Mouse (Mus musculus) limb, embryonic 10.5 days (tissue): ENCODE measurements around the gene Eepd1. TPM values are rescaled to one million over a fixed set of nuclear protein-coding genes. Genes with fewer than 3 reads are reported as not detected.
"Not testable (repeated sequence)": the region's sequence is repeated elsewhere in the genome, so short reads cannot be mapped to it uniquely, and the experiment has no call there.

Experiments
- DNase-seq: peaks from one replicate; pipeline ENCODE4 v3.0.0-alpha.2; 2017; ENCODE audit warnings: low spot score
- H3K27ac ChIP-seq: fragments of 300-500 bp; sonication (generic); 2 replicates; pipeline ENCODE4 v1.5.1; 2016; ENCODE audit warnings: mild to moderate bottlenecking
- H3K27me3 ChIP-seq: fragments of 300-500 bp; sonication (generic); 2 replicates; pipeline ENCODE4 v1.6.1; 2016; ENCODE audit warnings: low read depth, mild to moderate bottlenecking; ENCODE audit not compliant: poor library complexity, severe bottlenecking
- H3K36me3 ChIP-seq: fragments of 300-500 bp; sonication (generic); 2 replicates; pipeline ENCODE4 v1.6.1; 2016; ENCODE audit warnings: mild to moderate bottlenecking, moderate library complexity
- H3K4me1 ChIP-seq: fragments of 300-500 bp; sonication (generic); 2 replicates; pipeline ENCODE4 v1.6.1; 2016
- H3K4me3 ChIP-seq: fragments of 300-500 bp; sonication (generic); 2 replicates; pipeline ENCODE4 v1.5.1; 2016; ENCODE audit warnings: mild to moderate bottlenecking, moderate library complexity
- H3K9me3 ChIP-seq: fragments of 300-500 bp; sonication (generic); replicated peaks from 2 replicates; pipeline ENCODE4 v1.6.1; 2016; ENCODE audit warnings: mild to moderate bottlenecking
- WGBS: fragments of 180-500 bp; shearing (Covaris S2); methylation state at CpG from one replicate; pipeline ENCODE4 v1.1.7; 2016; 5-methylcytosine and 5-hydroxymethylcytosine counted together
- polyA plus RNA-seq: library from polyadenylated mRNA; unstranded; fragments of >200 nt; fragmentation: Nextera tagmentation; extraction: Ambion mirVana; gene quantifications from 2 replicates; pipeline ENCODE4 v1.2.1, GENCODE M21; 2016

Gene Eepd1
- 19.2 and 22.9 TPM in 2 replicates for polyA plus RNA-seq

DNA sequence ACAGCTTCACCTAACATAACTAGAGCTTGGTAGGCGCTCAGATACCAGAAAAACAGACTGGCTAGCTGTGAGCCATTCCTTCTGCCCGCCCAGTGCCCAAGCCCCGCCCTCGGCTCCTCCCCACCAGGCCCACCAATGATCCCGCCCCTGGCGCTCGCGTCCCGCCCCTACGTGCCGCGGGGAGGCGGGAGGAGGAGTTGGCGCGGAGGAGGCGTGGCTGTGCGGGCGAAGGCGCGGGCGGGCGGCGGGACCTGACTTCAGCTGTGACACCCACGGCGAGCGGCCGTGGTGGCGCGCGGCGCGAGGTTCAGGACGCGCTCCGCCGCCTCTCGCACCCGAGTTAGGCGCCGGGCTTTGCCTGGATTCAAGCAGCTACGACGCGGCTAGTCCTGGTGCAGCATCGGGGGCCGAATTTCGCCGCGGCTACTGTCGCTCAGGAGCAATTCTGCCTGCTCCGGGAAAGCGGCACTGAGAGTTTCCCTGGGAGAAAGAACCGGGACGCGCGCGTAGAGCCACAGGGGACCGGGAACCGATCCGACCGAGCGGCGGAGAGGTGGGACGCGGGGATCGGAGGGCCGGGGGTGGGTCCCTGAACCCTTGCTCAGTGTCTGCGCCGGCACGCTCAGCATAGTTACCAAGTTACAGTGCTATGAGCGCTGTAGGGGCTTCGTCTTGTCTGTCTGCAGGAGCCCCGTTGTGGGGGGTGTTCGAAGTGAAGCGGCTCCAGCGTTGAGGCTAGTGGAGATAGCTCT, at the start of gene Eepd1:
Gene Eepd1, plus strand, starts transcription at position 204 of the 752 bp plus-strand sequence.
- peaks cover 45% of the 10 kb centered on the region for H3K4me1 ChIP-seq

DNA sequence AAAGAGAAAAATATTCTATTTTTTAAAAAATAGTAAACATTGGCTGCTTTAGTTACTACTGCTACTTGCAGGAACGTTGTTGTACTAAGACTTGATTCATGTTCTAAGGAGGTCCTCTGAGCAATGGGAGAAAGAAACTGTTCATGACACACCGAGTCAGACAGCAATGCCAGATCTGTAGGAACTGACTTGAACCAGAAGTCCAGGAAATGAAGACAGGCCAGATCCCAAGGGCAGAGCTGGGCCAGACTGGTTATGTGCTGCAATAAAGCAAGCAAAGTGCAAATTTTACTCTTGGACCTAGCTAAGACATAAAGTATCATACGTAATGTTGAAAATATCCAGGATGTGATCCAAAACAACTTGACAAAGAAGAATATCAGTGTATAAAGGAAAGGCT, 42.5 kb upstream of the Eepd1 start:
- Histone ChIP-seq H3K27ac (no peak overlapping the region), H3K36me3 (no peaks in the 10 kb centered on the region), H3K27me3 (no peaks in the 10 kb centered on the region), H3K4me3 (no peak overlapping the region), H3K9me3 (no peaks in the 10 kb centered on the region), H3K4me1 (no peaks in the 10 kb centered on the region)
- 93% methylated on average over 3 of the region's 3 CpGs for WGBS
- DNase-seq, result no peak

More for the DNA sequence above, at the start of gene Eepd1:
- no peaks in the 10 kb centered on the region for H3K9me3 ChIP-seq
- H3K36me3 ChIP-seq, result no peaks in the 10 kb centered on the region
- 1% methylated on average over 71 of the region's 75 CpGs for WGBS
- H3K4me3 ChIP-seq, result peak within 1 kb of the TSS; percentile 80
- H3K27ac ChIP-seq, result peak within 1 kb of the TSS; percentile 87
- peak; percentile 94 for DNase-seq
- no peaks in the 10 kb centered on the region for H3K27me3 ChIP-seq

DNA sequence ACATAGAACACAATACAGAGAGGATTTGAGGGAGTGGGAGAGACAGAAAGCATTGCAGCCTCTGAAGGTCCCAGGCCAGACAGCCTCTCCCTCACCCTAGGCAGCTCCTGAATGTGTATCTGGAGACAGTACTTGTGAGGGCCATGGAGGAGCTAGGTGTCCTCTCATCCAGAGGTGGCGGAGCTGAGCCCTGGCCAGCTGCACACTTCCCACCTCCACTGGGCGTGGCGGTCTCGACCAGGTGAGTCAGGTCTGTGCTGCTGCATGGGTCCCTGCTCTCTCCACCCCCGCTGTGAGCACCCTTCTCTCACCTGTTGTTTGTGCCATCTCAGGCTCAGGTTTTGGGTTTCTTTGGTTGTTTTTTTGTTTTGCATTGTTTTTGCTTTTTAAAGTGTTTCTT, 41.3 kb upstream of the Eepd1 start:
- not testable (repeated sequence) for H3K27ac ChIP-seq, H3K36me3 ChIP-seq, H3K4me3 ChIP-seq, H3K4me1 ChIP-seq, H3K27me3 ChIP-seq, H3K9me3 ChIP-seq, DNase-seq
- 91% methylated on average over 5 of the region's 5 CpGs for WGBS

DNA sequence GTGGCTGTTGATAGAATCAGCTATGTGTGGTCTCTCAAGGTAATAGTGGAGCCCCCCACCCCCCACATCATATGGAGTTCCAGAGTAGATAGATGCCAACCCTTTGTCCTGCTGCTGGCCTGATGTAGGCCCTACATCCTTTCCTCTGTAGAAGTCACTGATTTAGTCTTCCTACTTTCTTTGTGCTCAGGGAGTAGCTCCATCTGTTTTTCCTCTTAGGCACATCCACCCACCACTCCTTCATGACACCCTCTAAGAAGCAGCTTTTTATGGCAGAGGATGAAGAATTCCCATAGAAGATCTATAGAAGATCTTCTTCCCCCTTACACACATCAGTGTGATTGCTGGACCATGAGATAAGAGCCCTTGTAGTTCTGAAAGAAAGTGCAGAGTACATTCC, 39.3 kb upstream of the Eepd1 start:
- no peaks in the 10 kb centered on the region for H3K36me3 ChIP-seq
- no peak overlapping the region for H3K4me3 ChIP-seq
- H3K27me3 ChIP-seq, result no peaks in the 10 kb centered on the region
- no peaks in the 10 kb centered on the region for H3K4me1 ChIP-seq
- H3K27ac ChIP-seq, result no peak overlapping the region
- no peak for DNase-seq
- no peaks in the 10 kb centered on the region for H3K9me3 ChIP-seq

DNA sequence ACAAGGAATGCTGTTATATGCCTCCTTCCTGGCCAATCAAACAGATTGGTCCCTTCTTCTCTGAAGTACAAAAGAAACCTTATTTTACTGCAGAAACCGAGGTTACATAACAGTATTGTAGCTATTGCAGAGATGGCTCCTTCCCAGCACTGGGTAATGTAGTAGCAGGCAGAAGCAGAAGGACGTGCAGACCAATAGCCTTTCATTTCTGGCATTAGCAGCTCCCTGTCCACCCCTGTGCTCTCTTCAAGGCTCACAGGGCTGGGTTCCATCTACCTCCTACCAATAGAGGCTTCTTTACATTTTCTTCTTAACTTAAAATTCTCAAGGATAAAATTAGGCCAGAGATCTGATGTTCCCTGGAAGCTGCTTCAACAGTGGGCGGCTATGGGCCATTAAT, 38.3 kb upstream of the Eepd1 start:
- no peaks in the 10 kb centered on the region for H3K9me3 ChIP-seq
- no peaks in the 10 kb centered on the region for H3K4me1 ChIP-seq
- no peaks in the 10 kb centered on the region for H3K27me3 ChIP-seq
- H3K4me3 ChIP-seq, result no peak overlapping the region
- no peak for DNase-seq
- H3K36me3 ChIP-seq, result no peaks in the 10 kb centered on the region
- 79% methylated on average over 3 of the region's 3 CpGs for WGBS
- no peak overlapping the region for H3K27ac ChIP-seq

DNA sequence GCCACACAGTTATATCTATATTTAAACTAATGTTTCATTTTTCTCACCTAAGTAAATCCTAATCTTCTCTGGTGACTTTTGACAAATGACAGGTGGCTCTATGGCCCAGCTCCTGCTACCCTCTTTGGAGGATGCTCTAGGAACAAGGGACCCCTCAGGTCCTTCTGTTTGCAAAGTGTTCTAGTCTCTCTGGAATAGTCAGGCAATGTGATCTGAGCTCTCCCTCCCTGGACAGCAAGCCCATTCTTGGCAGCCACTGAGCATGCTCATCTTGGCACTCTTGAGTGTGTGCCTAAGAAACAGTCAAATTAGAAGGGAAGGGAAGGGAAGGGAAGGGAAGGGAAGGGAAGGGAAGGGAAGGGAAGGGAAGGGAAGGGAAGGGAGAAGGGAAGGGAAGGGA, 37.8 kb upstream of the Eepd1 start:
- H3K4me3 ChIP-seq, result no peak overlapping the region
- H3K27me3 ChIP-seq, result no peaks in the 10 kb centered on the region
- H3K4me1 ChIP-seq, result no peaks in the 10 kb centered on the region
- DNase-seq, result no peak
- no peaks in the 10 kb centered on the region for H3K36me3 ChIP-seq
- H3K9me3 ChIP-seq, result no peaks in the 10 kb centered on the region
- H3K27ac ChIP-seq, result no peak overlapping the region

DNA sequence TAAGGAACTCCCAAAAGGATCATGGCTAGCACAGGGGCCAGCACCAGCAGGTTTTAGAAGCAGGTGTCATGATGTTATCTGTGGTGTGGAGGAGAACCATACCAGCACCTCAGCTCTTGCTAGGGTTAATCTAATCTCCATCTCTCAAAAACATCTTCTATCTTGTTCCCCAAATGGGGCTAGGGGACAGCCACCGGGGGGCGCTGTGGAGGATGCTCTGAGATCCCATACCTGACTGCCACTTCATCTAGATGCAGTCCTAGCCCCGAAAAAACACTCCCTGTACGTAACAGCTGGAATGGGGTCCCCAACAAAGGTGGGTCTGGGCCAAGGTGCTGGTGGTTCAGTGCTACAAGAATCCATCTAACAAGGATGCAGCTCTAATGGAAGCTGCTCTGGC, 31.0 kb upstream of the Eepd1 start:
- H3K36me3 ChIP-seq, result no peaks in the 10 kb centered on the region
- DNase-seq, result no peak
- no peaks in the 10 kb centered on the region for H3K27me3 ChIP-seq
- no peak overlapping the region for H3K4me3 ChIP-seq
- no peak overlapping the region for H3K27ac ChIP-seq
- no peaks in the 10 kb centered on the region for H3K9me3 ChIP-seq
- H3K4me1 ChIP-seq, result no peaks in the 10 kb centered on the region
- 53% methylated on average over 4 of the region's 4 CpGs for WGBS

DNA sequence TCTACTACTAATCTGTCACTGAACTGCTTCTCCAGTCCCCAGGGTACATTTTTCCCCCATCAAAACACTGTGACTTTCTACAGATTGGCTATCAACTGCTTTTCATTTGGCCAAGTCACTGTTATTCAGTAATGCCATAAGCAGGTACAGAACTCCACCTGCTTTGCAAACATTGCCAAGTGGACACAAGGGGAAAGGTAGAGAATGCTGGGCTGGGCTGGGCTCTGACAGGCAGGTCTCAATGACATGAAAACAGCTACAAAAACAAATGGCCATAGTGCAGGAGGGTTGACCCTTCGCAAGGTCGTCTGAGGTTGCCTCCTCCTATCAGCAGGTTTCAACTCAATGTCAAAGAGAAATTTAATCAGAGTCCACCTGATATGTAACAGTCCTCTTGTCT, 26.3 kb upstream of the Eepd1 start:
- H3K9me3 ChIP-seq, result no peaks in the 10 kb centered on the region
- no peak for DNase-seq

DNA sequence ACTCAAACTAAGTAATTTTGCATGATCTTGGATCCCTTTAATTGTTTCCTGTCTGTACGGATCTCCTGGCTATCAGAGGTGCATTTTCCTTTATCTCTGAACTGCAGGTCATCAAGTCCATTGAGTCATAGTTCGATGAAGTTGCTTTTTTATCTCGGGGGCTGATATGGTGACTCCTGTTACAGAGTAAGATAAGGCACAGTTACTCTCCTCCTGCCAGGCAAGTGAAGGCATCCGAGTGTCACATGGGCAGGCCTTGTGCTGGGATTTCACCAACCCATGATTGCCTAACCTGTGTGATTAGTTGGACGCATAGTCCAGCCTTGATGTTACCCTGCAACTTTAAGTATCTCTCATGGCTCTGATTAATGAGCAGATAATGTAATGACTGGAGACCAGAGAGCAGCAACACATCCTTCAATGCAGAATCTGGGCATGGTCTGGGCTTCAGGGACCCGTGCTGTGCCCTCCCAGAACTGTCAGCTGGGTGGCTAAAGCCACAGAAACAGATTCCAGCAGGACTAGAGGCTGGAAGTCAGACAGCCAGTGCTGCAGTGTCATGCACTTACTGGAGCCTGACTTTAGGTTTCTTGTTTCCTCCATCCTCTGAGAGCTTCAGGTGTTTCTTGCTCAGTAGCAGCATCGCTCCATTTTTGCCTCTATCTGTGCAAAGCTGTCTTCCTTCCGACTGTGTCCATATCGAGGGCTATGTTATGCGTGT, 20.4 kb upstream of the Eepd1 start:
- H3K27me3 ChIP-seq, result no peaks in the 10 kb centered on the region
- no peak for DNase-seq
- no peaks in the 10 kb centered on the region for H3K4me1 ChIP-seq
- WGBS, result 84% methylated on average over 10 of the region's 10 CpGs
- no peak overlapping the region for H3K4me3 ChIP-seq
- H3K27ac ChIP-seq, result no peak overlapping the region
- no peaks in the 10 kb centered on the region for H3K9me3 ChIP-seq
- no peaks in the 10 kb centered on the region for H3K36me3 ChIP-seq

More for the DNA sequence above, 26.3 kb upstream of the Eepd1 start:
- no peak overlapping the region for H3K27ac ChIP-seq
- H3K27me3 ChIP-seq, result no peaks in the 10 kb centered on the region
- no peaks in the 10 kb centered on the region for H3K4me1 ChIP-seq
- 91% methylated on average over 2 of the region's 2 CpGs for WGBS
- no peak overlapping the region for H3K4me3 ChIP-seq
- no peaks in the 10 kb centered on the region for H3K36me3 ChIP-seq

DNA sequence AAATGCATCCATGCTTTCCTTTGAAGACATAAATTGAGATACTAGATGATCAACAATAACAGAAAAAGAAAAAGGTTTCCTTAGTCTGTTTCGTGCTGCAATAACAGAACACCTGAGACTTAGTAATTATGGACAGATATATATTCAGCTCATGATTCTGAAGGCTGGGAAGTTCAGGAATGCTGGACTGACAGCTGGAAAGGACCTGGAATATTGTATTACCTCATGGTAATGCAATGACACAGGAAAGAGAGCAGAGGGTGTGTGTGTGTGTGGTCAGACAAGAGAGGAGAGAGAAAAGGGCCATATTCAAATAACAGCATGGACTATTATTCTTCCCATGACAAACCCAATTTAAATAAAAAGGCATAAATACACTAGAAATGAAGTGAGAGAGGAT, 17.0 kb upstream of the Eepd1 start:
- 78% methylated on average over 1 of the region's 1 CpGs for WGBS
- no peaks in the 10 kb centered on the region for H3K36me3 ChIP-seq

DNA sequence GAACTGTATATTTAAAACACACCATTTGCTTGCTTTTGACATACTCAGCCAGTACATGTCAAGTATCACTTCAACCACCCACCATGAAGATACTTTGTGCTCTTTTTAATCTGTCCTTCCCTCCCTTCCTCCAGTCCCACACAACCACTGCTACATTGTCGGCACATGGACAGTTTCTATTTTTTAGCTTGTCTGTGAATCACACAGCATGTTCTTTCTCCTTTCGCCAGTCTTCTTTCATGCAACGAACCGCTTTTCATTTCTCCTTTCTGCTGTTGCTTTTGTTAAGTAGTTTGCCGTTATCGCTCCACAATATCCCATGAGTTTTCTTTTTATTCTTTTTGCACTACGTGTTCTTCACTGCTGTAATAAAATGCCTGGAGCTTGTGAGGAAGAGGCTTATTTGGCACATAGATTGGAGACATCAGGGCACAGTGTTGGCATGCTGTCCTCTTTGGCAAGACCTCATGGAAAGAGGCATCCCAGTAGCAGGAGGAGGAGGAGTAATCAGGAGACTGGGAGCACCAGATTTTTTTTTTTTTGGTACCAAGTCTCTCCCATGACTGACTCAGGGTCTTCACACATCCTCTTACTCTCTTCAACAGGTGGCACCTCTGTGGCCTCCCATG, 1.8 kb upstream of the Eepd1 start:
- H3K27me3 ChIP-seq, result no peaks in the 10 kb centered on the region
- 95% methylated on average over 7 of the region's 7 CpGs for WGBS
- no peaks in the 10 kb centered on the region for H3K36me3 ChIP-seq
- H3K9me3 ChIP-seq, result no peaks in the 10 kb centered on the region
- no peak for DNase-seq
- no peak overlapping the region for H3K4me3 ChIP-seq
- peaks cover 32% of the 10 kb centered on the region for H3K4me1 ChIP-seq
- no peak overlapping the region for H3K27ac ChIP-seq

More for the DNA sequence above, 17.0 kb upstream of the Eepd1 start:
- H3K27me3 ChIP-seq, result no peaks in the 10 kb centered on the region
- DNase-seq, result no peak
- H3K4me3 ChIP-seq, result no peak overlapping the region
- H3K4me1 ChIP-seq, result no peaks in the 10 kb centered on the region
- H3K9me3 ChIP-seq, result no peaks in the 10 kb centered on the region
- no peak overlapping the region for H3K27ac ChIP-seq

DNA sequence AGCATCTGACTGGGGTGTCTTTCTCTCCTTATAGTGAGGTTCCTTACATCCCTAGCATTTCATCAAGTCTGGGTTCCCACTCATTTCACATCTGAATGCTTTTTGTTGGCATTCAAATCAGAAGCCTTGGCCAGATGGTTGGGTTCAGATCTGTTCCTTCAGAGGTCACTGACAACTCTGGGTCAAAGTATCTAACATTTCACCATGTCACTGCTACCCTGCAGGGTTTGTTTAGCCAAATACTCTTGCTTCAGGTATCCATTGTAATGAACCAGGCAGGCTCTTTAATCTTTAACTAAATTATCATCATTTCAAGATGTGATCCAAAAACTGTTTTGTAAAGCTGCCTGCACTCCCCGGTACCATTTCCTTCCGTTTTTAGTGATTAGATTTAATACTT, 671 bp upstream of the Eepd1 start:
- WGBS, result 87% methylated on average over 2 of the region's 2 CpGs

More for the DNA sequence above, 671 bp upstream of the Eepd1 start:
- no peaks in the 10 kb centered on the region for H3K36me3 ChIP-seq
- no peaks in the 10 kb centered on the region for H3K27me3 ChIP-seq
- peak overlapping the region; percentile 80; the same call in 1 of the 2 replicates for H3K4me3 ChIP-seq
- peak overlapping the region; percentile 87; the same call in 1 of the 2 replicates for H3K27ac ChIP-seq
- peaks cover 43% of the 10 kb centered on the region for H3K4me1 ChIP-seq
- H3K9me3 ChIP-seq, result no peaks in the 10 kb centered on the region
- DNase-seq, result no peak
